Mouse (Mus musculus) lung, embryonic 16.5 days (tissue): ENCODE data around the gene Epop. TPM values are rescaled to one million over a fixed set of nuclear protein-coding genes. Genes with fewer than 3 reads are reported as not detected.

ENCODE experiments used
- ATAC-seq: fragments of 200-750 bp; cut with Nextera tagmentation; 2 replicates; pipeline ENCODE4 v1.8.0; 2017; ENCODE audit warnings: low read depth, mild to moderate bottlenecking, moderate library complexity
- H3K27ac ChIP-seq: fragments of 300-500 bp; sonication (generic); 2 replicates; pipeline ENCODE4 v1.5.1; 2014; ENCODE audit warnings: mild to moderate bottlenecking, control low read depth, low read length
- H3K27me3 ChIP-seq: fragments of 300-500 bp; sonication (generic); 2 replicates; pipeline ENCODE4 v1.6.1; 2014; ENCODE audit warnings: low read depth, low read length, mixed read lengths; ENCODE audit not compliant: control insufficient read depth, insufficient read depth
- H3K36me3 ChIP-seq: fragments of 300-500 bp; sonication (generic); 2 replicates; pipeline ENCODE4 v1.6.1; 2014; ENCODE audit warnings: low read length; ENCODE audit not compliant: control insufficient read depth, insufficient read depth
- H3K4me1 ChIP-seq: fragments of 300-500 bp; sonication (generic); replicated peaks from 2 replicates; pipeline ENCODE4 v1.6.1; 2014; ENCODE audit warnings: low read length, mixed read lengths; ENCODE audit not compliant: control insufficient read depth, insufficient read depth
- H3K4me2 ChIP-seq: fragments of 300-500 bp; sonication (generic); 2 replicates; pipeline ENCODE4 v1.6.1; 2014; ENCODE audit warnings: low read depth, low read length, control low read depth
- H3K4me3 ChIP-seq: fragments of 300-500 bp; sonication (generic); 2 replicates; pipeline ENCODE4 v1.5.1; 2014; ENCODE audit warnings: mild to moderate bottlenecking, low read length, control low read depth
- H3K9ac ChIP-seq: fragments of 300-500 bp; sonication (generic); 2 replicates; pipeline ENCODE4 v1.6.1; 2014; ENCODE audit warnings: low read length, control low read depth
- H3K9me3 ChIP-seq: fragments of 300-500 bp; sonication (generic); 2 replicates; pipeline ENCODE4 v1.6.1; 2016; ENCODE audit warnings: low read length; ENCODE audit not compliant: control insufficient read depth
- WGBS: fragments of 180-500 bp; shearing (Covaris S2); extraction: QIAGEN DNeasy Blood & Tissue Kit; methylation state at CpG from one replicate; pipeline ENCODE4 v1.1.7; 2014; 5-methylcytosine and 5-hydroxymethylcytosine counted together
- polyA plus RNA-seq: library from polyadenylated mRNA; unstranded; fragments of >200 nt; fragmentation: Nextera tagmentation; extraction: Ambion mirVana; gene quantifications from 2 replicates; pipeline ENCODE4 v1.2.1, GENCODE M21; 2015

Epop gene
- polyA plus RNA-seq, 1 experiment from 2014 or later, result 2.1 TPM

DNA sequence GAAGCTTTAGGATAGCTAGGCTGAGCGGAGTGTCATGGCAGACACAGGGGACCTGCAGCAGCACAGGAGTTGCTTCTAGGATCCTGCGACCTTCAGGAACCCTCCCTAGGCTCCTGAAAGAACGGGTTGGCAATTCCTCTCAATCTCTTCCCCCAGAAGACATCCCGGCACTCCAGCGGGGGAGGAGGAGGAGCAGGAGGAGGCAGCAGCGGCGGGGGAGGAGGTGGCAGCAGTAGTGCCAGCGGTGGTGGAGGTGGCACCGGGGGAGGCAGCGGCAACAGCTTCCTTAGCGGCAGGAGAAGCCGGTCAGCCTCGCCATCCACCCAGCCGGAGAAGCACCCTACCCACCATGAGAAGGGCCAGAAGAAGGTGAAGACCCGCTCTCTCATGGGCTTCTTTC is 39.8 kb upstream of the Epop start:
- Histone ChIP-seq H3K4me3 (no peak overlapping the region), H3K27me3 (no peaks in the 10 kb centered on the region), H3K9me3 (no peaks in the 10 kb centered on the region), H3K36me3 (peaks cover 46% of the 10 kb centered on the region), H3K4me2 (0 out of 2 replicates have a peak overlapping the region, but pooled peaks have one; percentile 19), H3K9ac (0 out of 2 replicates have a peak overlapping the region, but pooled peaks have one; percentile 24), H3K4me1 (peaks cover 28% of the 10 kb centered on the region), H3K27ac (peak overlapping the region; percentile 56)
- 37% methylated on average over 15 of the region's 15 CpGs for WGBS
- no peak for ATAC-seq

DNA sequence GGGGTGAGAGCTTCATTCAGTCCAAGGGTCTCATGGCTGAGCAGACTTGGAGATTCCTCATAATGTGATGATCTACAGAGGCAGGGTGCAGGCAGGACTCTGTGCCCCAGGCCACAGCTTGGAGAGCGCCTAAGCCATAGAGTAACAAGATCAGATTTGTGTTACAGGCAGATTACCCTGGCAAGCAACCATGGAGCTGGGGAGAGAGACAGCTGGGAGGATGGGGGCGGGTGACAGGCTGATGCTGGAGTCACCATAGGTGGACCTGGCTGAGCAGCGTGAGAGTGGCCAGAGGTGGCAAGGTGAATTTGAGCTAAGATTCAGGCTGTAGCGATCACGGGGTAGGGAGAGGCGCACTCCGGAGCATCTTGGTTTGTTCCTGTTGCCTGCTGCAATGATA is 38.7 kb upstream of the Epop start:
- no peak overlapping the region for H3K27ac ChIP-seq
- H3K27me3 ChIP-seq, result no peaks in the 10 kb centered on the region
- WGBS, result 88% methylated on average over 7 of the region's 7 CpGs
- no peak for ATAC-seq
- H3K4me1 ChIP-seq, result peaks cover 28% of the 10 kb centered on the region
- H3K36me3 ChIP-seq, result peaks cover 36% of the 10 kb centered on the region
- no peak overlapping the region; the same call in 1 of the 2 replicates for H3K9ac ChIP-seq
- H3K4me3 ChIP-seq, result no peak overlapping the region
- no peaks in the 10 kb centered on the region for H3K9me3 ChIP-seq
- H3K4me2 ChIP-seq, result no peak overlapping the region

DNA sequence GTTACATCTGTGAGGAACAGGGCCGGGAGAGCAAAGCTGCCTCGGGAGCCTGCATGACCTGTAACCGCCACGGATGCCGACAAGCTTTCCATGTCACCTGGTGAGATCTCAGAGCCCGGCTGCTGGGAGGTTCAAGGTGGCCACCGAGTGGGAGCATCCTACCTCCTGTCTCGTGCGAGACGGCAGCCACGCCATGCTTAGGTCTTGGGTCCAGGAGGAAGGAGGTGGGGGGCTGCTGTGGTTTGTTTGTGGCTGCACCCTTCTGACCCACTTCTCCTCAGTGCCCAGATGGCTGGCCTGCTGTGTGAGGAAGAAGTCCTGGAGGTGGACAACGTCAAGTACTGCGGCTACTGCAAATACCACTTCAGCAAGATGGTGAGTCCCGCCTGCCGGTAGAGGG is 37.3 kb upstream of the Epop start:
- no peak overlapping the region for H3K4me2 ChIP-seq
- H3K9ac ChIP-seq, result no peak overlapping the region
- H3K4me1 ChIP-seq, result peaks cover 35% of the 10 kb centered on the region
- peaks cover 2% of the 10 kb centered on the region for H3K27me3 ChIP-seq
- WGBS, result 80% methylated on average over 15 of the region's 15 CpGs
- no peak for ATAC-seq
- H3K4me3 ChIP-seq, result no peak overlapping the region
- peaks cover 34% of the 10 kb centered on the region for H3K36me3 ChIP-seq
- H3K9me3 ChIP-seq, result no peaks in the 10 kb centered on the region
- H3K27ac ChIP-seq, result no peak overlapping the region

DNA sequence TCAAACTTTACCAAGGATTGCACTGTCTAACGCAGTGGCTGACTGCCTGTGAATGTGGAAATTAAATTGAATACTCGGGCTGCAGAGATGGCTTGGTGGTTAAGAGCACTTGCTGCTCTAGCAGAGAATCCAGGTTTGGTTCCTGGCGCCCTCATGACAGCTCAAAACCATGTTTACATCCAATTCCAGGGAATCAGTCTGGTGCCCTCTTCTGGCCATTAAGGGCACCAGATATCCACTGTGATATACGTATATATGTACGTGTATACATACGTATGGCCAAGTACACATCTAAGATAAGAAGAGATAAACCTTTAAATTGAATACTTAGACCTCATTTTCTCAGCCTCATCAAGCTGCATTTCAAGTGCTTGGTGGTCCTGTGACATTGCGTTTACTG is 36.7 kb upstream of the Epop start:
- no peak overlapping the region for H3K4me3 ChIP-seq
- H3K4me1 ChIP-seq, result peaks cover 41% of the 10 kb centered on the region
- H3K27ac ChIP-seq, result no peak overlapping the region
- no peaks in the 10 kb centered on the region for H3K9me3 ChIP-seq
- ATAC-seq, result no peak
- 84% methylated on average over 7 of the region's 7 CpGs for WGBS
- no peak overlapping the region for H3K9ac ChIP-seq
- peaks cover 4% of the 10 kb centered on the region for H3K27me3 ChIP-seq
- no peak overlapping the region for H3K4me2 ChIP-seq
- H3K36me3 ChIP-seq, result peaks cover 34% of the 10 kb centered on the region

DNA sequence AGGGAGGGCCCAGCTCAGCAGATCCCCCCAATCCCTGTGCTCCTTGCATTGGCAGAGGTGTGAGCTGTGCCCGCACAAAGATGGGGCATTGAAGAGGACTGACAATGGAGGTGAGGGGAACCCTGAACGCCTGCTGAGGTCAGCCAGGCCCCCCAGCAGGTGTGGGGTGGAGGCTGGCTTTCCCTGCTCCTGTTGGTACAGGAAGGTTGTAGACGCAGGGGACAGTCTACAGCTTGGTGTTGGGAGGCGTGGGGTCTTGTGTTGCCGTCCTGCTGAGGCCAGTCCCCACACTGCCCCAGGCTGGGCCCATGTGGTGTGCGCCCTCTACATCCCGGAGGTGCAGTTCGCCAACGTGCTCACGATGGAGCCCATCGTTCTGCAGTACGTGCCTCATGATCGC is 35.9 kb upstream of the Epop start:
- Histone ChIP-seq H3K27ac (no peak overlapping the region), H3K9ac (no peak overlapping the region), H3K4me3 (no peak overlapping the region; the same call in 1 of the 2 replicates), H3K4me1 (peaks cover 47% of the 10 kb centered on the region), H3K36me3 (peaks cover 34% of the 10 kb centered on the region), H3K4me2 (0 out of 2 replicates have a peak overlapping the region, but pooled peaks have one; percentile 74), H3K27me3 (peaks cover 7% of the 10 kb centered on the region), H3K9me3 (no peaks in the 10 kb centered on the region)
- 92% methylated on average over 13 of the region's 13 CpGs for whole genome bisulfite sequencing
- ATAC-seq, result no peak

DNA sequence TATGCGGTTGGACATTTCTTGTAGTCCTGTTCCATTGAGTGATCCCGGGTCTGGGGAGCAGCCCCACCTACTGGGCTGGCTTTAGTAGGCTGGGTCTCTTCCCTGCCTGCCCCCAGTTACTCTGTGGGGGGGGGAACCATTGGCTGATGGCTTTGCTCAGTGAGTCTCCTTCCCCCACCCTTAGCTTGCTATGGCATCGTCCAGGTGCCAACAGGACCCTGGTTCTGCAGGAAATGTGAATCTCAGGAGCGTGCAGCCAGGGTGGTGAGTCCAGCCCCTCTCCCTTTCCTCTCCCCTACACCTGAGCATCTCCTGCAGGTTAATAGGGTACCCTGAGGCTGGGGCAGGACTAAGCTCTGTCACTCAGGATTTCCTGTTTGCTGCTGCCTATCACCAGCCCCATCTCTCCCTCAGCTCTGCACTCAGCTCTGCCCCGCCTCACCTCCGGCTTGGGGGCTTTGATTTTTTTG is 35.3 kb upstream of the Epop start:
- H3K9me3 ChIP-seq, result no peaks in the 10 kb centered on the region
- 26% methylated on average over 6 of the region's 6 CpGs for WGBS
- peaks cover 41% of the 10 kb centered on the region for H3K4me1 ChIP-seq
- H3K9ac ChIP-seq, result peak overlapping the region; percentile 87
- peak overlapping the region; percentile 87 for H3K4me3 ChIP-seq
- peak overlapping the region; percentile 74 for H3K4me2 ChIP-seq
- H3K36me3 ChIP-seq, result peaks cover 29% of the 10 kb centered on the region
- ATAC-seq, result no peak
- peaks cover 7% of the 10 kb centered on the region for H3K27me3 ChIP-seq
- peak overlapping the region; percentile 98; the same call in 1 of the 2 replicates for H3K27ac ChIP-seq

DNA sequence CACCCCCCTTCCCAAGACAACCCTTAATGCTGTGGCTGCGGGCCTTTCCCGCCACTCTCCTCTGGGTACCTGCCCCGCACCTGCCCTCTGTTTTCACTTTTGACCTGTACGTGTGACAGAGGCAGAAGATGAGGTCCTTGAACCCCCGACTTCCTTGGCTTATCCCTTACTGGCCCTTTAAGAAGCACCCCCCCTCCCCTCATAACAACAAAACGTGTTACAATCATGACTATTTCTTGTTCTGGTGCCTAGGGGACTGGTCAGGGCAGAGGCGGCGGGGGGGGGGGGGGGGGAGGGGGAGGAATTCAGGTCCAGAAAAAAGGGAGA is 34.8 kb upstream of the Epop start:
- Histone ChIP-seq H3K9ac (peak overlapping the region; percentile 87), H3K27ac (peak overlapping the region; percentile 98), H3K4me1 (peaks cover 40% of the 10 kb centered on the region), H3K4me3 (peak overlapping the region; percentile 87), H3K9me3 (no peaks in the 10 kb centered on the region), H3K27me3 (peaks cover 7% of the 10 kb centered on the region), H3K4me2 (peak overlapping the region; percentile 74), H3K36me3 (peaks cover 26% of the 10 kb centered on the region)
- no peak for ATAC-seq
- under 1% methylated on average over 6 of the region's 8 CpGs for WGBS

GRCm38 (mm10) chr11:97663528-97664338 is 34.2 kb upstream of the Epop start:
- H3K4me3 ChIP-seq, result peak overlapping the region; percentile 87
- H3K4me2 ChIP-seq, result peak overlapping the region; percentile 74
- H3K36me3 ChIP-seq, result peaks cover 24% of the 10 kb centered on the region
- peak overlapping the region; percentile 98 for H3K27ac ChIP-seq
- peaks cover 7% of the 10 kb centered on the region for H3K27me3 ChIP-seq
- WGBS, result 0% methylated on average over 33 of the region's 57 CpGs
- peaks cover 40% of the 10 kb centered on the region for H3K4me1 ChIP-seq
- no peaks in the 10 kb centered on the region for H3K9me3 ChIP-seq
- peak; percentile 21 for ATAC-seq
- peak overlapping the region; percentile 87 for H3K9ac ChIP-seq

DNA sequence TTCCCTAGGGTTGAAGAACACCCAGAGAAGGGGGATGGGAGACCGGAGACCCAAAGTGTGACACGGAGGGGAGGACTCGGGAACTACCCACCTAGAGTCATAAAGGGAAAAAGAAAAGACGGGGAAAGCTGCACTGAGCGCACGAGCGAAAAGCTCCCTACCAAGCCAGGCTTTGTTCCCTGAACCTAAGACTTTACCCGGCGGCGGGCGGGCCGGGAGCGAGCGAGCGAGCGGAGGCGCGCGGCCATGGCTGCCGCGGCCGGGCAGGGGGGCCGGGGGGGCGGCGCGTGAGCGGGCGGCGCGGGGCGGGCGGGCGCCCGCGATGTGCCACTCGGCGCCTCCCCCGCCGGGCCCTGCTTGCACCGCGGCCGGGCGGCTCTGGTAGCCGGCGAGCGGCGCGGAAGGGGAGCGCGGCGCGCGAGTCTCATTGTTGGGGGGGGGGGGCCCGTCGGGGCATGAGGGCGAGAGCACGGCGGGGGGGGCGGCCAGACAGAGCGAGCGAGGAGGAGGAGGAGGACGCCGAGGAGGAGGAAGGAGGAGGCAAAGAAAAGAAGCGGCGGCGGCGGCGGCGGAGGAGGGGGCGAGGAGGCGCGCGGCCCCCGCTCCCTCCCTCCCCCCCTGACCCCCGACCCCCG is 33.5 kb upstream of the Epop start, which contains the start of gene Mllt6:
Gene Mllt6, plus strand, starts transcription at position 522 of the 635 bp plus-strand sequence.
- H3K4me1 ChIP-seq, result peaks cover 41% of the 10 kb centered on the region
- peak within 1 kb of the TSS; percentile 87 for H3K4me3 ChIP-seq
- H3K9ac ChIP-seq, result peak within 1 kb of the TSS; percentile 92
- peak within 1 kb of the TSS; percentile 74 for H3K4me2 ChIP-seq
- H3K9me3 ChIP-seq, result no peaks in the 10 kb centered on the region
- H3K36me3 ChIP-seq, result peaks cover 19% of the 10 kb centered on the region
- peaks cover 7% of the 10 kb centered on the region for H3K27me3 ChIP-seq
- H3K27ac ChIP-seq, result peak within 1 kb of the TSS; percentile 98
- ATAC-seq, result peak; percentile 56
- WGBS, result 0% methylated on average over 15 of the region's 76 CpGs
